Mouse (Mus musculus): ENCODE results near the gene Ptgds. TPM values are rescaled to one million over a fixed set of nuclear protein-coding genes. Genes with fewer than 3 reads are reported as not detected.

Ptgds gene
- total and polyA plus RNA-seq, 3 experiments, result 472 to 795 (median 774) TPM

- DNase-seq, result no peak
- no peak overlapping the region for H3K9ac ChIP-seq (ENCODE audit: low read depth, low read length)
- H3K79me2 ChIP-seq (replicated peaks; ENCODE audit: control insufficient read depth, insufficient read depth, low read length), result no peaks in the 10 kb centered on the region
- H3K36me3 ChIP-seq (ENCODE audit: control insufficient read depth, insufficient read depth, low read length), result no peaks in the 10 kb centered on the region
- no peak overlapping the region for H3K4me3 ChIP-seq
- no peaks in the 10 kb centered on the region for H3K27me3 ChIP-seq (ENCODE audit: control insufficient read depth, insufficient read depth, low read length)
- 84% methylated on average over 8 of the region's 8 CpGs for WGBS
- no peak overlapping the region for H3K27ac ChIP-seq
- intact Hi-C loops (cut with DNase I), result no loop called here
- peaks cover 5% of the 10 kb centered on the region; the same call in 1 of the 2 replicates for H3K4me1 ChIP-seq (ENCODE audit: control insufficient read depth, insufficient read depth, low read length)
- TF ChIP-seq CTCF (IDR thresholded peaks at IDR 0.05) (no peak), POLR2A (IDR thresholded peaks at IDR 0.05; ENCODE audit: insufficient read depth, low read depth, low read length) (no peak), EP300 (IDR thresholded peaks at IDR 0.05; ENCODE audit: insufficient read depth, low read depth, low read length) (no peak)
Measured at GRCm38 (mm10) chr2:25477541-25477940, 7.7 kb upstream of the Ptgds start.

DNA sequence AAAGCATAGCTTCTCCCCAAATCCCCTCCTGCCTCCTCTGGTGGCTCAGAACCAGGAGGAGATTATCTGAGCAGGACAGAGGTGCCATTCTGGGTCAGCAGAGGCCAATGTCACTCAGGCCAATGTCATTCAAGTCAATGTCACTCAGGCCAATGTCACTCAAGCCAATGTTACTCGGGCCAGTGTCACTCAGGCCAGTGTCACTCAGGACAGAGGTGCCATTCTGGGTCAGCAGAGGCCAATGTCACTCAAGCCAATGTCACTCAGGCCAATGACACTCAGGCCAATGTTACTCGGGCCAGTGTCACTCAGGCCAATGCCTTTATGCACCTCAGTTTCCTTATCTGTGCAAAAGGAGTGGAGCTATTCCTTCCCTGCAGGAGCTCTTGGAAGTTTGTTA is 2.7 kb upstream of the Ptgds start:
- Histone ChIP-seq H3K27ac (no peak overlapping the region), H3K79me2 (replicated peaks; ENCODE audit: control insufficient read depth, insufficient read depth, low read length) (no peaks in the 10 kb centered on the region), H3K4me3 (no peak overlapping the region), H3K4me1 (ENCODE audit: control insufficient read depth, insufficient read depth, low read length) (no peaks in the 10 kb centered on the region; the same call in 1 of the 2 replicates), H3K9ac (ENCODE audit: low read depth, low read length) (no peak overlapping the region), H3K27me3 (ENCODE audit: control insufficient read depth, insufficient read depth, low read length) (no peaks in the 10 kb centered on the region), H3K36me3 (ENCODE audit: control insufficient read depth, insufficient read depth, low read length) (no peaks in the 10 kb centered on the region)
- intact Hi-C loops (cut with DNase I), result no loop called here
- WGBS, result 73% methylated on average over 2 of the region's 2 CpGs
- DNase-seq, result no peak
- TF ChIP-seq POLR2A (IDR thresholded peaks at IDR 0.05; ENCODE audit: insufficient read depth, low read depth, low read length) (no peak), CTCF (IDR thresholded peaks at IDR 0.05) (no peak), EP300 (IDR thresholded peaks at IDR 0.05; ENCODE audit: insufficient read depth, low read depth, low read length) (no peak)

DNA sequence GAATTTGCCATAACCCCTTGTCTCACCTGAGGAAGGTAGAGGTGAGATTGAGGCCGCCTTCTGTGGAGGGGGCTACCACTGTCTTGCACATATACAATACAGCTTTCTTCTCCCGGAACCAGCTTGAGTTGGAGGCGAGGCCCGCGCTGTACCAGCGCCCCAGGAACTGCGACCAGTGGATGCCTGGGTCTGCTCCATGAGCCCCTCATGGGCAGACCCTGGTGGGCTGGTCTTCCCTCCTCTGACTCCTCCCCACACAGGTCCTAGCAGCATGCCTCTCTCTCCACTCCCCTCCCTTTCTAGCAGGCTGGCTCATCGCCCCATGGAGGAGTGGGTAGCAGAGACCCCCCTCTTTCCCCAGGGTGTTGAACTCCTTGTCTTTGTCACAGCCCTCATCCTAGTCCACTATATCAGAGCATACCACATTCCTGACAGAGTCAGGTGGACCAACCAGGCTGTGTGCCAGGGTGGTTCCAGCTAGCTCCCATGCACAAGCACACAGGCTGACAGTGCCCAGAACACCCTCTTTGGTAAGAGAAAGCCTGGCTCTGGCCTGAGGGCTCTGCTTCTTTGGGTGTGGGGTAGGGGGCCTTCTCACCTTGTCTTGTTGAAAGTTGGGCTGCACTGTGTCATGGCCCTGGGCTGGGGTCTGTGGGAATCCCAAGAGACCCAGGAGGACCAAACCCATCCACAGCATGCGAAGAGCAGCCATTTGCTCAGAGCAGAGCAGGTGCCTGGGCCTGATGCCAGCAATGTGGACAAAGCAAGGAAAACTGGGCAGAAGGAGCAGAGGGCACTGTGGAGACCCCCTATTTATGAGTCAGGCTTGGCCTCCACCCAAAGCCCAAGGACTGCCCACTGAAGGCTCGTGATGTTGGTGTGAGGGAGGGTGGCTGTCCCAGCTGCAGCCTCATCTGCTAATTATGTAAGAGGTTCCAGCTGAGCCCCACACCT is 607 bp downstream of the Ptgds start:
- intact Hi-C loops (cut with DNase I), result no loop called here
- Histone ChIP-seq H3K9ac (ENCODE audit: low read depth, low read length) (peak overlapping the region; percentile 27; the same call in 1 of the 2 replicates), H3K79me2 (replicated peaks; ENCODE audit: control insufficient read depth, insufficient read depth, low read length) (no peaks in the 10 kb centered on the region), H3K36me3 (ENCODE audit: control insufficient read depth, insufficient read depth, low read length) (no peaks in the 10 kb centered on the region), H3K27ac (peak overlapping the region; percentile 64), H3K27me3 (ENCODE audit: control insufficient read depth, insufficient read depth, low read length) (no peaks in the 10 kb centered on the region), H3K4me3 (no peak overlapping the region; the same call in 1 of the 2 replicates), H3K4me1 (ENCODE audit: control insufficient read depth, insufficient read depth, low read length) (no peaks in the 10 kb centered on the region; the same call in 1 of the 2 replicates)
- WGBS, result 69% methylated on average over 10 of the region's 10 CpGs
- TF ChIP-seq POLR2A (IDR thresholded peaks at IDR 0.05; ENCODE audit: insufficient read depth, low read depth, low read length), result 0 out of 2 replicates have a peak, but pooled peaks have one; percentile 25
- no peak for TF ChIP-seq CTCF (IDR thresholded peaks at IDR 0.05)
- TF ChIP-seq EP300 (IDR thresholded peaks at IDR 0.05; ENCODE audit: insufficient read depth, low read depth, low read length), result peak; percentile 69
- peak; percentile 53 to 68 for DNase-seq

DNA sequence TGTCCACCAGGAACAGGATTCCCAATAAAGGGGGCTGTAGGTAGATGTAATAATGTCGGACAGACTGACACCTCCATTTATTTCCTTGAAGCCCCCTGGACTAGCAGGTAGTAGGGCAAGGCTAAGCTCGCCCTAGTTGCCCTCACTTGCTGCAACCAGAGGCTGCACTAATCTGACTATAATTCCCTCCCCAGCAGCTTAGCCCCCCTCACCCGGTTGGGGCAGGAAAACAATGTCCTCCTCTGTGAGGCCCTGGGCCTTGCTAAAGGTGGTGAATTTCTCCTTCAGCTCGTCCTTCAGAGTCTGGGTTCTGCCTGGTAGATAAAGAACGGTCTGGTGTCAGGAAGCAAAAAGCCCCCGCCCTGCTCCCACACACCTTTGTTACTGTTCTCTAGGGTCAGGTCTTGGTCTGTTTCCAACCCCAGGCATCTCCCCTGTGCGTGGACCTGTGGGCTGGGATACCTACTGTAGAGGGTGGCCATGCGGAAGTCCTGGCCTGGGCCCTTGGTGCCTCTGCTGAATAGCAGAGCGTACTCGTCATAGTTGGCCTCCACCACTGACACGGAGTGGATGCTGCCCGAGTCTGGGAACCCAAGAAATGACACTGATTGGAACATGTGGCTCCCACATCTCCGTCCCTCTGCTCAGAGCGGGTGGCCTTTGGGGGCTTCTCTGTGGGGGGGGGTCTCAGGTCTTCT is 2.1 kb downstream of the Ptgds start:
- 53% methylated on average over 14 of the region's 14 CpGs for WGBS
- H3K27me3 ChIP-seq (ENCODE audit: control insufficient read depth, insufficient read depth, low read length), result no peaks in the 10 kb centered on the region
- no peaks in the 10 kb centered on the region; the same call in 1 of the 2 replicates for H3K4me1 ChIP-seq (ENCODE audit: control insufficient read depth, insufficient read depth, low read length)
- peak overlapping the region; percentile 20; the same call in 1 of the 2 replicates for H3K27ac ChIP-seq
- intact Hi-C loops (cut with DNase I), result no loop called here
- no peaks in the 10 kb centered on the region for H3K79me2 ChIP-seq (replicated peaks; ENCODE audit: control insufficient read depth, insufficient read depth, low read length)
- no peak overlapping the region for H3K4me3 ChIP-seq
- no peak for TF ChIP-seq CTCF (IDR thresholded peaks at IDR 0.05)
- TF ChIP-seq POLR2A (IDR thresholded peaks at IDR 0.05; ENCODE audit: insufficient read depth, low read depth, low read length), result no peak
- no peak for DNase-seq
- H3K9ac ChIP-seq (ENCODE audit: low read depth, low read length), result no peak overlapping the region
- no peaks in the 10 kb centered on the region for H3K36me3 ChIP-seq (ENCODE audit: control insufficient read depth, insufficient read depth, low read length)

GRCm38 (mm10) chr2:25465816-25466635 is 3.8 kb downstream of the Ptgds start:
- 46% methylated on average over 10 of the region's 10 CpGs for WGBS
- DNase-seq, result peak in 1 of 2 experiments; percentile 49
- H3K4me1 ChIP-seq (ENCODE audit: control insufficient read depth, insufficient read depth, low read length), result peaks cover 7% of the 10 kb centered on the region
- H3K79me2 ChIP-seq (replicated peaks; ENCODE audit: control insufficient read depth, insufficient read depth, low read length), result no peaks in the 10 kb centered on the region
- intact Hi-C loops (cut with DNase I), result no loop called here
- no peak overlapping the region for H3K4me3 ChIP-seq
- no peak overlapping the region for H3K9ac ChIP-seq (ENCODE audit: low read depth, low read length)
- no peaks in the 10 kb centered on the region for H3K36me3 ChIP-seq (ENCODE audit: control insufficient read depth, insufficient read depth, low read length)
- no peak overlapping the region for H3K27ac ChIP-seq
- H3K27me3 ChIP-seq (ENCODE audit: control insufficient read depth, insufficient read depth, low read length), result no peaks in the 10 kb centered on the region
- TF ChIP-seq EP300 (IDR thresholded peaks at IDR 0.05; ENCODE audit: insufficient read depth, low read depth, low read length), result no peak
- no peak for TF ChIP-seq CTCF (IDR thresholded peaks at IDR 0.05)
- no peak for TF ChIP-seq POLR2A (IDR thresholded peaks at IDR 0.05; ENCODE audit: insufficient read depth, low read depth, low read length)
